Mouse (Mus musculus) heart, embryonic 10.5 days (tissue): Measurements from ENCODE around the gene Wdr90. TPM values are rescaled to one million over a fixed set of nuclear protein-coding genes. Genes with fewer than 3 reads are reported as not detected.

Experiments used
- DNase-seq: peaks from one replicate; pipeline ENCODE4 v3.0.0-alpha.2; 2017; ENCODE audit warnings: low spot score
- H3K27ac ChIP-seq: fragments of 300-500 bp; sonication (generic); 2 replicates; pipeline ENCODE4 v1.5.1; 2016; ENCODE audit warnings: mild to moderate bottlenecking
- H3K27me3 ChIP-seq: fragments of 300-500 bp; sonication (generic); 2 replicates; pipeline ENCODE4 v1.6.1; 2016; ENCODE audit warnings: mild to moderate bottlenecking; ENCODE audit not compliant: poor library complexity, insufficient read depth, severe bottlenecking
- H3K36me3 ChIP-seq: fragments of 300-500 bp; sonication (generic); 2 replicates; pipeline ENCODE4 v1.6.1; 2016; ENCODE audit warnings: mild to moderate bottlenecking, moderate library complexity
- H3K4me1 ChIP-seq: fragments of 300-500 bp; sonication (generic); 2 replicates; pipeline ENCODE4 v1.6.1; 2016; ENCODE audit warnings: mild to moderate bottlenecking
- H3K4me3 ChIP-seq: fragments of 300-500 bp; sonication (generic); 2 replicates; pipeline ENCODE4 v1.5.1; 2016; ENCODE audit warnings: mild to moderate bottlenecking, moderate library complexity
- H3K9me3 ChIP-seq: fragments of 300-500 bp; sonication (generic); 2 replicates; pipeline ENCODE4 v1.6.1; 2016; ENCODE audit warnings: mild to moderate bottlenecking, moderate library complexity
- WGBS: fragments of 180-500 bp; shearing (Covaris S2); methylation state at CpG from one replicate; pipeline ENCODE4 v1.1.7; 2016; 5-methylcytosine and 5-hydroxymethylcytosine counted together
- polyA plus RNA-seq: library from polyadenylated mRNA; unstranded; fragments of >200 nt; fragmentation: Nextera tagmentation; extraction: Ambion mirVana; gene quantifications from 2 replicates; pipeline ENCODE4 v1.2.1, GENCODE M21; 2016

Gene Wdr90
- polyA plus RNA-seq, 1 experiment from 2014 or later = 22.4 TPM

- peak overlapping the region; percentile 57 for H3K4me3 ChIP-seq
- 44% methylated on average over 3 of the region's 3 CpGs for WGBS
- peaks cover 68% of the 10 kb centered on the region for H3K4me1 ChIP-seq
- peaks cover 65% of the 10 kb centered on the region for H3K36me3 ChIP-seq
- no peaks in the 10 kb centered on the region for H3K9me3 ChIP-seq
- DNase-seq = no peak
- peak overlapping the region; percentile 84 for H3K27ac ChIP-seq
- no peaks in the 10 kb centered on the region for H3K27me3 ChIP-seq
These were observed 23.8 kb downstream of the Wdr90 start for GRCm38 (mm10) chr17:25837533-25837932.

GRCm38 (mm10) chr17:25837076-25837410, 24.3 kb downstream of the Wdr90 start, which contains the start of gene Rhbdl1:
Rhbdl1 (minus strand) TSS chr17:25837295.
- Histone ChIP-seq H3K27me3 (no peaks in the 10 kb centered on the region), H3K36me3 (peaks cover 60% of the 10 kb centered on the region), H3K4me1 (peaks cover 69% of the 10 kb centered on the region), H3K27ac (peak within 1 kb of the TSS; percentile 84), H3K4me3 (peak within 1 kb of the TSS; percentile 57), H3K9me3 (no peaks in the 10 kb centered on the region)
- WGBS = 2% methylated on average over 29 of the region's 29 CpGs
- no peak for DNase-seq

- Histone ChIP-seq H3K9me3 (no peaks in the 10 kb centered on the region), H3K27me3 (no peaks in the 10 kb centered on the region), H3K36me3 (peaks cover 59% of the 10 kb centered on the region), H3K4me3 (peak overlapping the region; percentile 57), H3K4me1 (peaks cover 71% of the 10 kb centered on the region), H3K27ac (peak overlapping the region; percentile 84)
- DNase-seq = no peak
- 23% methylated on average over 23 of the region's 23 CpGs for WGBS
These were observed 24.8 kb downstream of the Wdr90 start for GRCm38 (mm10) chr17:25836397-25837075.

GRCm38 (mm10) chr17:25835816-25836215, 25.5 kb downstream of the Wdr90 start:
- Histone ChIP-seq H3K27me3 (no peaks in the 10 kb centered on the region), H3K4me1 (peaks cover 77% of the 10 kb centered on the region), H3K36me3 (peaks cover 59% of the 10 kb centered on the region), H3K4me3 (peak overlapping the region; percentile 57), H3K27ac (peak overlapping the region; percentile 84), H3K9me3 (no peaks in the 10 kb centered on the region)
- WGBS = 95% methylated on average over 16 of the region's 16 CpGs
- DNase-seq = no peak

- peaks cover 59% of the 10 kb centered on the region for H3K36me3 ChIP-seq
- H3K9me3 ChIP-seq = no peaks in the 10 kb centered on the region
- no peak overlapping the region for H3K27ac ChIP-seq
- peaks cover 77% of the 10 kb centered on the region for H3K4me1 ChIP-seq
- no peaks in the 10 kb centered on the region for H3K27me3 ChIP-seq
- 96% methylated on average over 7 of the region's 7 CpGs for WGBS
- peak overlapping the region; percentile 86 for H3K4me3 ChIP-seq
- DNase-seq = no peak
These were observed 26.0 kb downstream of the Wdr90 start for GRCm38 (mm10) chr17:25835301-25835700.

GRCm38 (mm10) chr17:25834595-25835222, 26.6 kb downstream of the Wdr90 start:
- WGBS = 89% methylated on average over 12 of the region's 12 CpGs
- peaks cover 78% of the 10 kb centered on the region for H3K4me1 ChIP-seq
- peaks cover 59% of the 10 kb centered on the region for H3K36me3 ChIP-seq
- peak overlapping the region; percentile 98 for H3K27ac ChIP-seq
- no peaks in the 10 kb centered on the region for H3K27me3 ChIP-seq
- no peak for DNase-seq
- H3K4me3 ChIP-seq = peak overlapping the region; percentile 86
- no peaks in the 10 kb centered on the region for H3K9me3 ChIP-seq

GRCm38 (mm10) chr17:25833961-25834594, 27.2 kb downstream of the Wdr90 start:
- no peak for DNase-seq
- H3K27me3 ChIP-seq = no peaks in the 10 kb centered on the region
- H3K27ac ChIP-seq = peak overlapping the region; percentile 98
- 46% methylated on average over 6 of the region's 6 CpGs for WGBS
- H3K36me3 ChIP-seq = peaks cover 54% of the 10 kb centered on the region
- peaks cover 76% of the 10 kb centered on the region for H3K4me1 ChIP-seq
- H3K9me3 ChIP-seq = no peaks in the 10 kb centered on the region
- H3K4me3 ChIP-seq = peak overlapping the region; percentile 86

- H3K27ac ChIP-seq = peak within 1 kb of the TSS; percentile 98
- peak; percentile 98 for DNase-seq
- H3K36me3 ChIP-seq = peaks cover 48% of the 10 kb centered on the region
- no peaks in the 10 kb centered on the region for H3K27me3 ChIP-seq
- H3K4me3 ChIP-seq = peak within 1 kb of the TSS; percentile 86
- H3K9me3 ChIP-seq = no peaks in the 10 kb centered on the region
- under 1% methylated on average over 24 of the region's 24 CpGs for WGBS
- peaks cover 84% of the 10 kb centered on the region for H3K4me1 ChIP-seq
These were observed 28.0 kb downstream of the Wdr90 start, which contains the start of gene Stub1 for GRCm38 (mm10) chr17:25833291-25833663. Stub1 (minus strand) TSS chr17:25833404.

- DNase-seq = peak; percentile 100
- no peaks in the 10 kb centered on the region for H3K9me3 ChIP-seq
- H3K27ac ChIP-seq = peak overlapping the region; percentile 98
- peaks cover 84% of the 10 kb centered on the region for H3K4me1 ChIP-seq
- peaks cover 48% of the 10 kb centered on the region for H3K36me3 ChIP-seq
- peak overlapping the region; percentile 86 for H3K4me3 ChIP-seq
- under 1% methylated on average over 77 of the region's 77 CpGs for WGBS
- no peaks in the 10 kb centered on the region for H3K27me3 ChIP-seq
These were observed 28.6 kb downstream of the Wdr90 start for GRCm38 (mm10) chr17:25832436-25833290.

- Histone ChIP-seq H3K9me3 (no peaks in the 10 kb centered on the region), H3K36me3 (peaks cover 57% of the 10 kb centered on the region), H3K4me1 (peaks cover 84% of the 10 kb centered on the region), H3K27ac (peak overlapping the region; percentile 98), H3K27me3 (no peaks in the 10 kb centered on the region), H3K4me3 (peak overlapping the region; percentile 86)
- 53% methylated on average over 21 of the region's 21 CpGs for WGBS
- no peak for DNase-seq
These were observed 29.6 kb downstream of the Wdr90 start for GRCm38 (mm10) chr17:25831451-25832281.

GRCm38 (mm10) chr17:25830806-25831431, 30.4 kb downstream of the Wdr90 start:
- peaks cover 84% of the 10 kb centered on the region for H3K4me1 ChIP-seq
- H3K27ac ChIP-seq = no peak overlapping the region

More at GRCm38 (mm10) chr17:25830806-25831431, 30.4 kb downstream of the Wdr90 start:
- no peaks in the 10 kb centered on the region for H3K9me3 ChIP-seq
- peaks cover 60% of the 10 kb centered on the region for H3K36me3 ChIP-seq
- WGBS = 89% methylated on average over 14 of the region's 14 CpGs
- H3K27me3 ChIP-seq = no peaks in the 10 kb centered on the region
- DNase-seq = no peak
- peak overlapping the region; percentile 86 for H3K4me3 ChIP-seq
